Mouse (Mus musculus): ENCODE measurements around the gene Gm8251.
"Not testable (repeated sequence)": the region's sequence is repeated elsewhere in the genome, so short reads cannot be mapped to it uniquely, and the experiment has no call there.

Gm8251 gene

GRCm38 (mm10) chr1:44061836-44062235, at the start of gene Gm8251:
TSS of gene Gm8251 (minus strand) at chr1:44061936.
- DNase-seq, result no peak

- peak in 1 of 2 experiments; percentile 15 for DNase-seq
These were observed 41.2 kb upstream of the Gm8251 start for GRCm38 (mm10) chr1:44102939-44103338.

- DNase-seq, result peak; percentile 95
These were observed 40.6 kb upstream of the Gm8251 start, which contains the start of gene Tex30 for GRCm38 (mm10) chr1:44102259-44102717. TSS of gene Tex30 (minus strand) at chr1:44102441.

GRCm38 (mm10) chr1:44101448-44102225, 39.9 kb upstream of the Gm8251 start:
- DNase-seq, result peak; percentile 24 to 40

- peak; percentile 19 to 23 for DNase-seq
These were observed 2.9 kb upstream of the Gm8251 start for GRCm38 (mm10) chr1:44064625-44065024.

- DNase-seq, result no peak
These were observed 1.7 kb upstream of the Gm8251 start for GRCm38 (mm10) chr1:44063439-44063838.

- no peak for DNase-seq
These were observed 3.9 kb downstream of the Gm8251 start for GRCm38 (mm10) chr1:44057805-44058204.

- no peak for DNase-seq
These were observed 15.2 kb downstream of the Gm8251 start for GRCm38 (mm10) chr1:44046556-44046955.

GRCm38 (mm10) chr1:44045689-44046088, 16.0 kb downstream of the Gm8251 start:
- DNase-seq, result not testable (repeated sequence)

- no peak for DNase-seq
These were observed 19.2 kb downstream of the Gm8251 start for GRCm38 (mm10) chr1:44042555-44042915.

GRCm38 (mm10) chr1:44041797-44042554, 19.8 kb downstream of the Gm8251 start:
- peak; percentile 55 to 67 for DNase-seq

- DNase-seq, result no peak
These were observed 28.8 kb downstream of the Gm8251 start for GRCm38 (mm10) chr1:44032948-44033347.

- DNase-seq, result no peak
These were observed 29.5 kb downstream of the Gm8251 start for GRCm38 (mm10) chr1:44032213-44032612.

- DNase-seq, result no peak
These were observed 34.1 kb downstream of the Gm8251 start for GRCm38 (mm10) chr1:44027651-44028050.

GRCm38 (mm10) chr1:44022656-44023055, 39.1 kb downstream of the Gm8251 start:
- DNase-seq, result no peak

GRCm38 (mm10) chr1:44019934-44020333, 41.8 kb downstream of the Gm8251 start, which contains the start of gene Mettl21c:
TSS of gene Mettl21c (minus strand) at chr1:44020034.
- no peak for DNase-seq

- no peak for DNase-seq
These were observed 46.2 kb downstream of the Gm8251 start for GRCm38 (mm10) chr1:44015556-44015955.
